Mouse (Mus musculus): ENCODE data around the gene Rere. TPM values are rescaled to one million over a fixed set of nuclear protein-coding genes. Genes with fewer than 3 reads are reported as not detected.

Rere gene
- polyA plus RNA-seq, 1 experiment: 42.0 TPM

GRCm38 (mm10) chr4:150333927-150334682 is 52.7 kb downstream of the Rere start:
- Histone ChIP-seq H3K4me3 (replicated peaks; ENCODE audit: extremely low read depth, low read depth, low read length) (no peak overlapping the region), H3K4me1 (ENCODE audit: control insufficient read depth, insufficient read depth, low read length) (no peaks in the 10 kb centered on the region)
- DNase-seq: no peak
- TF ChIP-seq CTCF (IDR thresholded peaks at IDR 0.05; ENCODE audit: insufficient read depth, low read length): no peak
- no peak for TF ChIP-seq POLR2A (IDR thresholded peaks at IDR 0.05; ENCODE audit: borderline replicate concordance, extremely low read depth, low read depth, low read length)
- 83% methylated on average over 4 of the region's 4 CpGs for WGBS

GRCm38 (mm10) chr4:150337260-150337659 is 55.8 kb downstream of the Rere start:
- DNase-seq: no peak
- H3K4me3 ChIP-seq (replicated peaks; ENCODE audit: extremely low read depth, low read depth, low read length): no peak overlapping the region
- TF ChIP-seq CTCF (IDR thresholded peaks at IDR 0.05; ENCODE audit: insufficient read depth, low read length) (no peak), POLR2A (IDR thresholded peaks at IDR 0.05; ENCODE audit: borderline replicate concordance, extremely low read depth, low read depth, low read length) (no peak)
- 92% methylated on average over 1 of the region's 1 CpGs for whole genome bisulfite sequencing
- H3K4me1 ChIP-seq (ENCODE audit: control insufficient read depth, insufficient read depth, low read length): no peaks in the 10 kb centered on the region

- H3K4me3 ChIP-seq (replicated peaks; ENCODE audit: extremely low read depth, low read depth, low read length): no peak overlapping the region
- DNase-seq: no peak
- 62% methylated on average over 8 of the region's 8 CpGs for WGBS
- H3K4me1 ChIP-seq (ENCODE audit: control insufficient read depth, insufficient read depth, low read length): no peaks in the 10 kb centered on the region
- TF ChIP-seq CTCF (IDR thresholded peaks at IDR 0.05; ENCODE audit: insufficient read depth, low read length) (no peak), POLR2A (IDR thresholded peaks at IDR 0.05; ENCODE audit: borderline replicate concordance, extremely low read depth, low read depth, low read length) (no peak)
These were observed 57.6 kb downstream of the Rere start for GRCm38 (mm10) chr4:150338906-150339650.

GRCm38 (mm10) chr4:150340796-150341525 is 59.5 kb downstream of the Rere start:
- WGBS: 72% methylated on average over 6 of the region's 6 CpGs
- Histone ChIP-seq H3K4me1 (ENCODE audit: control insufficient read depth, insufficient read depth, low read length) (peaks cover 6% of the 10 kb centered on the region; the same call in 1 of the 2 replicates), H3K4me3 (replicated peaks; ENCODE audit: extremely low read depth, low read depth, low read length) (no peak overlapping the region)
- TF ChIP-seq POLR2A (IDR thresholded peaks at IDR 0.05; ENCODE audit: borderline replicate concordance, extremely low read depth, low read depth, low read length) (no peak), CTCF (IDR thresholded peaks at IDR 0.05; ENCODE audit: insufficient read depth, low read length) (no peak)
- no peak for DNase-seq

GRCm38 (mm10) chr4:150344526-150344925 is 63.1 kb downstream of the Rere start:
- Histone ChIP-seq H3K4me1 (ENCODE audit: control insufficient read depth, insufficient read depth, low read length) (peaks cover 11% of the 10 kb centered on the region), H3K4me3 (replicated peaks; ENCODE audit: extremely low read depth, low read depth, low read length) (no peak overlapping the region)
- no peak for TF ChIP-seq POLR2A (IDR thresholded peaks at IDR 0.05; ENCODE audit: borderline replicate concordance, extremely low read depth, low read depth, low read length)
- no peak for TF ChIP-seq CTCF (IDR thresholded peaks at IDR 0.05; ENCODE audit: insufficient read depth, low read length)
- WGBS: 64% methylated on average over 3 of the region's 3 CpGs
- no peak for DNase-seq

- Histone ChIP-seq H3K4me1 (ENCODE audit: control insufficient read depth, insufficient read depth, low read length) (peaks cover 17% of the 10 kb centered on the region), H3K4me3 (replicated peaks; ENCODE audit: extremely low read depth, low read depth, low read length) (no peak overlapping the region)
- WGBS: 45% methylated on average over 4 of the region's 4 CpGs
- TF ChIP-seq POLR2A (IDR thresholded peaks at IDR 0.05; ENCODE audit: borderline replicate concordance, extremely low read depth, low read depth, low read length): no peak
- TF ChIP-seq CTCF (IDR thresholded peaks at IDR 0.05; ENCODE audit: insufficient read depth, low read length): no peak
- DNase-seq: no peak
These were observed 65.4 kb downstream of the Rere start for GRCm38 (mm10) chr4:150346651-150347386.

GRCm38 (mm10) chr4:150347387-150347672 is 65.9 kb downstream of the Rere start:
- Histone ChIP-seq H3K4me1 (ENCODE audit: control insufficient read depth, insufficient read depth, low read length) (peaks cover 17% of the 10 kb centered on the region), H3K4me3 (replicated peaks; ENCODE audit: extremely low read depth, low read depth, low read length) (no peak overlapping the region)
- no peak for DNase-seq
- 12% methylated on average over 2 of the region's 2 CpGs for WGBS
- no peak for TF ChIP-seq POLR2A (IDR thresholded peaks at IDR 0.05; ENCODE audit: borderline replicate concordance, extremely low read depth, low read depth, low read length)
- TF ChIP-seq CTCF (IDR thresholded peaks at IDR 0.05; ENCODE audit: insufficient read depth, low read length): no peak

- 43% methylated on average over 6 of the region's 6 CpGs for WGBS
- DNase-seq: no peak
- H3K4me1 ChIP-seq (ENCODE audit: control insufficient read depth, insufficient read depth, low read length): peaks cover 13% of the 10 kb centered on the region
- H3K4me3 ChIP-seq (replicated peaks; ENCODE audit: extremely low read depth, low read depth, low read length): no peak overlapping the region
- no peak for TF ChIP-seq CTCF (IDR thresholded peaks at IDR 0.05; ENCODE audit: insufficient read depth, low read length)
These were observed 68.2 kb downstream of the Rere start for GRCm38 (mm10) chr4:150349680-150350101.
